Mouse (Mus musculus): ENCODE data around the gene Aldob. TPM values are rescaled to one million over a fixed set of nuclear protein-coding genes. Genes with fewer than 3 reads are reported as not detected.
A peak's percentile ranks its signal among the peaks of the same experiment; 100 is the strongest.

Gene Aldob
- polyA plus RNA-seq (2016; fragmentation: Nextera tagmentation; extraction: Ambion mirVana), result not detected in 2 replicates

- no peak for DNase-seq (ENCODE audit: low spot score)
- Histone ChIP-seq H3K27ac (no peak within 1 kb of the TSS), H3K9me3 (replicated peaks) (no peaks in the 10 kb centered on the region), H3K4me1 (no peaks in the 10 kb centered on the region), H3K27me3 (ENCODE audit: low read depth, poor library complexity, severe bottlenecking) (no peaks in the 10 kb centered on the region), H3K36me3 (no peaks in the 10 kb centered on the region), H3K4me3 (no peak within 1 kb of the TSS)
- WGBS, result 58% methylated on average over 3 of the region's 3 CpGs
Observed at GRCm38 (mm10) chr4:49549383-49549782, at the start of gene Aldob. Gene Aldob (minus strand): TSS chr4:49549546.

GRCm38 (mm10) chr4:49597183-49598100 lies 48.1 kb upstream of the Aldob start, which contains the start of gene Tmem246:
Gene Tmem246 (minus strand): TSS chr4:49597876.
- no peaks in the 10 kb centered on the region for H3K27me3 ChIP-seq (ENCODE audit: low read depth, poor library complexity, severe bottlenecking)
- H3K9me3 ChIP-seq (replicated peaks), result no peaks in the 10 kb centered on the region
- H3K27ac ChIP-seq, result peak within 1 kb of the TSS; percentile 83
- H3K36me3 ChIP-seq, result no peaks in the 10 kb centered on the region
- peak within 1 kb of the TSS; percentile 77 for H3K4me3 ChIP-seq
- H3K4me1 ChIP-seq, result 0 out of 2 replicates have a peak, but pooled peaks cover 6% of the 10 kb centered on the region
- peak; percentile 78 for DNase-seq (ENCODE audit: low spot score)
- under 1% methylated on average over 77 of the region's 77 CpGs for WGBS

GRCm38 (mm10) chr4:49596846-49597182 lies 47.5 kb upstream of the Aldob start:
- Histone ChIP-seq H3K4me3 (peak overlapping the region; percentile 77), H3K9me3 (replicated peaks) (no peaks in the 10 kb centered on the region), H3K27me3 (ENCODE audit: low read depth, poor library complexity, severe bottlenecking) (no peaks in the 10 kb centered on the region), H3K4me1 (0 out of 2 replicates have a peak, but pooled peaks cover 6% of the 10 kb centered on the region), H3K36me3 (no peaks in the 10 kb centered on the region), H3K27ac (peak overlapping the region; percentile 83)
- 2% methylated on average over 20 of the region's 20 CpGs for WGBS
- DNase-seq (ENCODE audit: low spot score), result no peak

GRCm38 (mm10) chr4:49590152-49590551 lies 40.8 kb upstream of the Aldob start:
- DNase-seq (ENCODE audit: low spot score), result no peak
- 82% methylated on average over 2 of the region's 2 CpGs for WGBS
- H3K9me3 ChIP-seq (replicated peaks), result no peaks in the 10 kb centered on the region
- H3K4me1 ChIP-seq, result no peaks in the 10 kb centered on the region
- no peak overlapping the region for H3K4me3 ChIP-seq
- no peaks in the 10 kb centered on the region for H3K27me3 ChIP-seq (ENCODE audit: low read depth, poor library complexity, severe bottlenecking)
- no peak overlapping the region for H3K27ac ChIP-seq
- H3K36me3 ChIP-seq, result peaks cover 9% of the 10 kb centered on the region; the same call in 1 of the 2 replicates

GRCm38 (mm10) chr4:49586811-49587210 lies 37.5 kb upstream of the Aldob start:
- no peaks in the 10 kb centered on the region for H3K9me3 ChIP-seq (replicated peaks)
- H3K4me3 ChIP-seq, result no peak overlapping the region
- no peaks in the 10 kb centered on the region for H3K4me1 ChIP-seq
- no peak overlapping the region for H3K27ac ChIP-seq
- H3K36me3 ChIP-seq, result peaks cover 9% of the 10 kb centered on the region; the same call in 1 of the 2 replicates
- 89% methylated on average over 10 of the region's 10 CpGs for WGBS
- no peak for DNase-seq (ENCODE audit: low spot score)
- no peaks in the 10 kb centered on the region for H3K27me3 ChIP-seq (ENCODE audit: low read depth, poor library complexity, severe bottlenecking)

- peaks cover 9% of the 10 kb centered on the region; the same call in 1 of the 2 replicates for H3K36me3 ChIP-seq
Observed at GRCm38 (mm10) chr4:49585524-49586101, 36.3 kb upstream of the Aldob start.

GRCm38 (mm10) chr4:49583965-49584831 lies 34.9 kb upstream of the Aldob start:
- Histone ChIP-seq H3K4me3 (no peak overlapping the region), H3K9me3 (replicated peaks) (no peaks in the 10 kb centered on the region), H3K36me3 (peaks cover 9% of the 10 kb centered on the region; the same call in 1 of the 2 replicates), H3K27me3 (ENCODE audit: low read depth, poor library complexity, severe bottlenecking) (no peaks in the 10 kb centered on the region), H3K27ac (no peak overlapping the region), H3K4me1 (no peaks in the 10 kb centered on the region)
- 75% methylated on average over 14 of the region's 14 CpGs for WGBS
- DNase-seq (ENCODE audit: low spot score), result no peak

More at GRCm38 (mm10) chr4:49585524-49586101, 36.3 kb upstream of the Aldob start:
- 92% methylated on average over 7 of the region's 7 CpGs for WGBS
- H3K27ac ChIP-seq, result no peak overlapping the region
- no peak for DNase-seq (ENCODE audit: low spot score)
- no peak overlapping the region for H3K4me3 ChIP-seq
- H3K9me3 ChIP-seq (replicated peaks), result no peaks in the 10 kb centered on the region
- no peaks in the 10 kb centered on the region for H3K4me1 ChIP-seq
- H3K27me3 ChIP-seq (ENCODE audit: low read depth, poor library complexity, severe bottlenecking), result no peaks in the 10 kb centered on the region

- Histone ChIP-seq H3K36me3 (0 out of 2 replicates have a peak, but pooled peaks cover 4% of the 10 kb centered on the region), H3K4me1 (no peaks in the 10 kb centered on the region), H3K4me3 (no peak overlapping the region), H3K9me3 (replicated peaks) (no peaks in the 10 kb centered on the region), H3K27me3 (ENCODE audit: low read depth, poor library complexity, severe bottlenecking) (no peaks in the 10 kb centered on the region), H3K27ac (no peak overlapping the region)
- whole genome bisulfite sequencing, result 46% methylated on average over 4 of the region's 4 CpGs
- no peak for DNase-seq (ENCODE audit: low spot score)
Observed at GRCm38 (mm10) chr4:49581256-49581655, 31.9 kb upstream of the Aldob start.

- Histone ChIP-seq H3K27ac (no peak overlapping the region), H3K36me3 (no peaks in the 10 kb centered on the region), H3K27me3 (ENCODE audit: low read depth, poor library complexity, severe bottlenecking) (no peaks in the 10 kb centered on the region), H3K9me3 (replicated peaks) (no peaks in the 10 kb centered on the region), H3K4me3 (no peak overlapping the region), H3K4me1 (no peaks in the 10 kb centered on the region)
- WGBS, result 94% methylated on average over 4 of the region's 4 CpGs
- DNase-seq (ENCODE audit: low spot score), result no peak
Observed at GRCm38 (mm10) chr4:49572194-49572593, 22.8 kb upstream of the Aldob start.

- Histone ChIP-seq H3K4me3 (no peak overlapping the region), H3K4me1 (no peaks in the 10 kb centered on the region), H3K36me3 (no peaks in the 10 kb centered on the region), H3K9me3 (replicated peaks) (no peaks in the 10 kb centered on the region), H3K27me3 (ENCODE audit: low read depth, poor library complexity, severe bottlenecking) (no peaks in the 10 kb centered on the region), H3K27ac (no peak overlapping the region)
- WGBS, result 30% methylated on average over 3 of the region's 3 CpGs
- peak; percentile 32 for DNase-seq (ENCODE audit: low spot score)
Observed at GRCm38 (mm10) chr4:49567613-49568012, 18.3 kb upstream of the Aldob start.

- no peaks in the 10 kb centered on the region for H3K36me3 ChIP-seq
- no peaks in the 10 kb centered on the region for H3K27me3 ChIP-seq (ENCODE audit: low read depth, poor library complexity, severe bottlenecking)
- no peaks in the 10 kb centered on the region for H3K9me3 ChIP-seq (replicated peaks)
- DNase-seq (ENCODE audit: low spot score), result no peak
- no peaks in the 10 kb centered on the region for H3K4me1 ChIP-seq
- H3K4me3 ChIP-seq, result no peak overlapping the region
- no peak overlapping the region for H3K27ac ChIP-seq
- 72% methylated on average over 20 of the region's 20 CpGs for WGBS
Observed at GRCm38 (mm10) chr4:49559915-49560772, 10.8 kb upstream of the Aldob start.

GRCm38 (mm10) chr4:49558181-49558580 lies 8.8 kb upstream of the Aldob start:
- no peak overlapping the region for H3K4me3 ChIP-seq
- WGBS, result 65% methylated on average over 2 of the region's 2 CpGs
- H3K4me1 ChIP-seq, result no peaks in the 10 kb centered on the region
- no peak for DNase-seq (ENCODE audit: low spot score)
- no peaks in the 10 kb centered on the region for H3K9me3 ChIP-seq (replicated peaks)
- no peaks in the 10 kb centered on the region for H3K36me3 ChIP-seq
- no peak overlapping the region for H3K27ac ChIP-seq
- H3K27me3 ChIP-seq (ENCODE audit: low read depth, poor library complexity, severe bottlenecking), result no peaks in the 10 kb centered on the region

All from limb, embryonic 10.5 days (tissue).